Mouse (Mus musculus) kidney, embryonic 16.5 days (tissue): ENCODE results near the gene Tppp2. TPM values are rescaled to one million over a fixed set of nuclear protein-coding genes. Genes with fewer than 3 reads are reported as not detected.

Experiments used
- ATAC-seq: fragments of 200-750 bp; cut with Nextera tagmentation; 2 replicates; pipeline ENCODE4 v1.8.0; 2017; ENCODE audit warnings: moderate TSS enrichment; ENCODE audit not compliant: low FRiP score, low TSS enrichment
- H3K27ac ChIP-seq: fragments of 300-500 bp; sonication (generic); 2 replicates; pipeline ENCODE4 v1.5.1; 2014; ENCODE audit warnings: low read length
- H3K27me3 ChIP-seq: fragments of 300-500 bp; sonication (generic); 2 replicates; pipeline ENCODE4 v1.6.1; 2014; ENCODE audit warnings: low read length, control low read depth, mixed read lengths; ENCODE audit not compliant: insufficient read depth
- H3K36me3 ChIP-seq: fragments of 300-500 bp; sonication (generic); 2 replicates; pipeline ENCODE4 v1.6.1; 2014; ENCODE audit warnings: low read length, control low read depth, mixed read lengths; ENCODE audit not compliant: insufficient read depth
- H3K4me1 ChIP-seq: fragments of 300-500 bp; sonication (generic); 2 replicates; pipeline ENCODE4 v1.6.1; 2014; ENCODE audit warnings: low read length, control low read depth, mixed read lengths; ENCODE audit not compliant: insufficient read depth
- H3K4me2 ChIP-seq: fragments of 300-500 bp; sonication (generic); replicated peaks from 2 replicates; pipeline ENCODE4 v1.6.1; 2014; ENCODE audit warnings: low read depth, low read length
- H3K4me3 ChIP-seq: fragments of 300-500 bp; sonication (generic); 2 replicates; pipeline ENCODE4 v1.5.1; 2014; ENCODE audit warnings: mild to moderate bottlenecking, low read length
- H3K9ac ChIP-seq: fragments of 300-500 bp; sonication (generic); replicated peaks from 2 replicates; pipeline ENCODE4 v1.6.1; 2014; ENCODE audit warnings: low read length
- H3K9me3 ChIP-seq: fragments of 300-500 bp; sonication (generic); 2 replicates; pipeline ENCODE4 v1.6.1; 2016; ENCODE audit warnings: low read length, control low read depth
- WGBS: fragments of 180-500 bp; shearing (Covaris S2); extraction: QIAGEN DNeasy Blood & Tissue Kit; methylation state at CpG from one replicate; pipeline ENCODE4 v1.1.7; 2014; 5-methylcytosine and 5-hydroxymethylcytosine counted together
- polyA plus RNA-seq: library from polyadenylated mRNA; unstranded; fragments of >200 nt; fragmentation: Nextera tagmentation; extraction: Ambion mirVana; gene quantifications from 2 replicates; pipeline ENCODE4 v1.2.1, GENCODE M21; 2015

Gene Tppp2
- polyA plus RNA-seq, 1 experiment from 2014 or later: not detected

DNA sequence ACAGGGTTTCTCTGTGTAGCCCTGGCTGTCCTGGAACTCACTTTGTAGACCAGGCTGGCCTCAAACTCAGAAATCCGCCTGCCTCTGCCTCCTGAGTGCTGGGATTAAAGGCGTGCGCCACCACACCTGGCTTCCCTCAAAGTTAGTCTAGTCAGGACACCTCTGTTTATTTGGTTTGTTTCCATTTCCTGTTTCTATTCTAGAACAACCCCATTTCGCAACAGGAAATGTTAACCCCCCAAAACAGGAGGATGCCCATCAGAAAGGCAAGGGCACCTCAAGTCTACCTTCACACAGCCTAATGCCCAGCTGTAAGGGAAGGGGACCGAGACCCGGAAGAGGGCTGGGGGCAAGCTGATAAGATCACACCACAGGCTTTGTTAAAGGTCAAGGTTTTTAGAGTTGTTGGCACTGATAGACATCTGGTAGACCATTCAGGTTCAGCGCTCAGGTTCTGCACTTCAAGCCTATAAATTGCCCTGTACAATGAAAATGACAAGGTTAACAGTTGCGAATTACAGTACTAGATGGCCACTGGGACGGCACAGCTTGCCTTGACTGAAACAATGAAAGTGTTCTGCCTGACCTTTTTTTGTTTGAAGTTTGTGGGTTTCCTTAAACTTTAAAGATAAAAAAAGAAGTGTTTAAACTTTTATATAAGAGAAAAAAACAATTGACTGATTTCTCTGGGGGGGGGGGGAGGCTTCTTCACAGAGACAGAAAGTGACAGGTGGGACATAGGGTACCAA lies 25.9 kb upstream of the Tppp2 start, which contains the start of gene Slc39a2:
Gene Slc39a2 (plus strand): TSS at position 699 of the 749 bp plus-strand sequence.
- Histone ChIP-seq H3K9ac (no peak within 1 kb of the TSS), H3K27me3 (no peaks in the 10 kb centered on the region), H3K4me1 (no peaks in the 10 kb centered on the region), H3K9me3 (no peaks in the 10 kb centered on the region), H3K4me3 (no peak within 1 kb of the TSS), H3K27ac (no peak within 1 kb of the TSS), H3K4me2 (no peak within 1 kb of the TSS), H3K36me3 (peaks cover 48% of the 10 kb centered on the region)
- ATAC-seq: no peak
- WGBS: 81% methylated on average over 9 of the region's 9 CpGs

DNA sequence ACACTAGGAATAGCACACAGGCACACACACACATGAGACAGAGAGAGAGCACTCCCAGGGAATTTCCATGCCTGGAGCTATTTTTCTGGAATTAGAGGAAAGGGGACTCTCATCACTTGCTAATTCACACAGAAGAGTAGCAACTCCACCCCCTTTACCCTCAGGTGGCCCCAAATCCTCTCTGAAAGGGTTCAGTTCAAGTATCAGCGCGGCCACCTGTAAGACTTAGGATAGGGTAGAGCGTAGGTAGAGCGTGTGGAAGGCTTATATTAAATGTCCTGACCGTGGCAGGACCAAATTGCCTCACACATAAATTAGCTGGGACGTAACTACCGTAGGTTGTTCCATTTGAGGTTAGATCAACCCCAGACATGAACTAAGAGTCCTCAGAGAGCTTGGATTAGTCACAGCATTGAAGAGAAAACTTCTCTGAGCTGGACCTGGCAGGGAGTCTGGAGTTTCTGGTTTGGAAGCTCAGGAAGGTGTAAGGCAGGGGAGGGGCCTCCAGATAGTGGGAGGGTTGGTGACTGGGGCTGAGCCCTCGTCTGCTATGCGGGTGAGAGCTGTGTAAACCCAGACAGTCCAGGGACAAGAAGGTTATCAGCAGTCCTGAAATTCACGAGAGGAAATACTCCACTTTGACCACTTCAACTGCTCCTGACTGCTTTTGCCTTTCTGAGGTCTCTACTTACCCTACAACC lies 25.0 kb upstream of the Tppp2 start:
- H3K36me3 ChIP-seq: peaks cover 40% of the 10 kb centered on the region
- no peak overlapping the region for H3K4me3 ChIP-seq
- H3K4me1 ChIP-seq: no peaks in the 10 kb centered on the region
- no peaks in the 10 kb centered on the region for H3K27me3 ChIP-seq
- ATAC-seq: no peak
- no peak overlapping the region for H3K4me2 ChIP-seq
- no peak overlapping the region for H3K9ac ChIP-seq
- 34% methylated on average over 10 of the region's 10 CpGs for WGBS
- no peaks in the 10 kb centered on the region for H3K9me3 ChIP-seq
- no peak overlapping the region for H3K27ac ChIP-seq

DNA sequence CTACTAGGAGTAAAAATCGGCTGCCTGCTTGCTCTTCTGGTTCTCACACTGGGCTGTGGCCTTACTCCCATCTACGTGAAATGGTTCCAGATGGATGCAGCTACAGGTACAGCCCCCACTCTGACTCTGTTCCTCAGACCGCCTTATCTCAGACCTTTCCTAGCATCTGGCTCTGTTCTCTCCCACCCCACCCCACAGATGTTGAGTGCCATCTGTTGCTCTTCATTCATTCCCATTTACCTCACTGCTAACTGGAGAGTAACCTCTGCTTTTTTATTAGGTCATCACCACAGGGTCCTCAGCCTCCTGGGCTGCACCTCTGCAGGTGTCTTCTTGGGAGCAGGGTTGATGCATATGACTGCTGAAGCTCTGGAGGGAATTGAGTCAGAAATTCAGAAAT lies 24.4 kb upstream of the Tppp2 start:
- Histone ChIP-seq H3K9me3 (no peaks in the 10 kb centered on the region), H3K4me3 (no peak overlapping the region), H3K4me1 (no peaks in the 10 kb centered on the region), H3K9ac (no peak overlapping the region), H3K36me3 (peaks cover 36% of the 10 kb centered on the region), H3K4me2 (no peak overlapping the region), H3K27ac (no peak overlapping the region), H3K27me3 (no peaks in the 10 kb centered on the region)
- ATAC-seq: no peak
- 64% methylated on average over 3 of the region's 3 CpGs for WGBS

DNA sequence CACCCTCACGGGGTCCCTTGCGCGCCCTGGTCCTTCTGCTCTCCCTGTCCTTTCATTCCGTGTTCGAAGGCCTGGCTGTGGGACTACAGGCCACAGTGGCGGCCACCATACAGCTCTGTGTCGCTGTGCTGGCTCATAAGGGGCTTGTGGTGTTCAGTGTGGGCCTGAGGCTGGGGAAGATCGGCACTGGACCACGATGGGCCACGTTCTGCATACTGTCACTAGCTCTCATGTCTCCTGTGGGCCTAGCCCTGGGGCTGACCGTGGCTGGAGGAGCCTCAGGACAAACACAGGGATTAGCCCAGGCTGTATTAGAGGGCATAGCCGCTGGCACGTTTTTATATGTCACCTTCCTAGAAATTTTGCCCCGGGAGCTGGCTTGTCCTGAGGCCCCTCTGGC lies 23.2 kb upstream of the Tppp2 start:
- WGBS: 79% methylated on average over 14 of the region's 14 CpGs
- H3K36me3 ChIP-seq: peaks cover 23% of the 10 kb centered on the region

DNA sequence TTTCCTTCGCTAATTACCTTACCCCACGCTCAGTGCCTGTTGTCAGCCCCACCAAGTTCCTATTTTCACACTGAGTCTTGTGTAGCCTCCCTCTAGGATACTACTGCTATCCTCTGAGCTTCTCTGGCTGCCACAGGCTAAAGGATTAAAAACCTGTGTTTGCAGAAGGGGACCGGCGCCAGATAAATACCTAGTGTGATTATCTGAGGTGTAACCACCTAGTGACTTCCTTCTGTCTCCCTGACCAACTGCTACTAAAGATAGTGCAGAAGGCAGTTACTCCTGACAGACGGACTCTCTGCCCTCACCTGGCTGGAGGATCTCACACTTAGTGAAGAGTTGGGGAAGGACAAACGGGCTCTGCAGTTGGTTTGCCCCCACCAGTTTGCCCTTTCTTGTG lies 22.2 kb upstream of the Tppp2 start:
- WGBS: 83% methylated on average over 6 of the region's 6 CpGs
- Histone ChIP-seq H3K27ac (no peak overlapping the region), H3K4me3 (no peak overlapping the region), H3K4me2 (no peak overlapping the region), H3K9ac (no peak overlapping the region), H3K36me3 (peaks cover 15% of the 10 kb centered on the region), H3K9me3 (no peaks in the 10 kb centered on the region), H3K4me1 (no peaks in the 10 kb centered on the region), H3K27me3 (no peaks in the 10 kb centered on the region)
- no peak for ATAC-seq

More for the DNA sequence above, 23.2 kb upstream of the Tppp2 start:
- no peak overlapping the region for H3K4me3 ChIP-seq
- no peaks in the 10 kb centered on the region for H3K27me3 ChIP-seq
- H3K4me2 ChIP-seq: no peak overlapping the region
- no peak for ATAC-seq
- H3K4me1 ChIP-seq: no peaks in the 10 kb centered on the region
- no peak overlapping the region for H3K27ac ChIP-seq
- no peak overlapping the region for H3K9ac ChIP-seq
- H3K9me3 ChIP-seq: no peaks in the 10 kb centered on the region

DNA sequence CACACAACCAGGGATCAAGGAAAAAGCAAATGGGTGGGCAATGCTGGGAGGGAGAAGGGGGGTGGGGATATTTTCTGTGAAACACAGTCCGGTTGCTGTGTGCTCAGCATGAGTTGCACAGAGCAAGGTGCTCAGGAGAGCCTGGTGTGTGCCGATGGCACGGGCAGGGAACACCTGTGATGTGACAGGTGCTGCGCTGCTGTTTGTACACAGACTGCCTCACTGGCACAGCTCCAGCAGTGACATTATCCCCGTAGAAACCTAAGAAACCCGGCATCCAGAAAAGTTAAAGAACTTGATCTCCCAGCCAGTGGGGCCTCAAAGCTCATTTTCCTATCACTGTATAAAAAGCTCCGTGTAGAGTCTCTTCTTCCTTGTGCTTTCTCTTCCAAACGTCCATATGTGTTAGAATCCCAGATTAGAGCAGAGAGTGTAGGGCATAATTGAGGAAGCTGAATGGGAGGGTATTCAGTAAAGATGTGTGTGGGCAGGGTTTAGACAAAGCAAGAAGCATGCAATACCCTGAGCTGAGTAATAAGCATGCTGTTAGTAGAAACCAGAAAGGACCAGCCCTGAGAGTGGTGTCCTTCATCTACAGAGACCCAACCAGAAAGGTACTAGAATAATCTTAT lies 21.6 kb upstream of the Tppp2 start:
- H3K9ac ChIP-seq: no peak overlapping the region
- ATAC-seq: no peak
- WGBS: 76% methylated on average over 8 of the region's 8 CpGs
- no peak overlapping the region for H3K4me2 ChIP-seq
- H3K36me3 ChIP-seq: peaks cover 8% of the 10 kb centered on the region
- no peaks in the 10 kb centered on the region for H3K4me1 ChIP-seq
- no peaks in the 10 kb centered on the region for H3K27me3 ChIP-seq
- H3K9me3 ChIP-seq: no peaks in the 10 kb centered on the region
- no peak overlapping the region for H3K27ac ChIP-seq
- H3K4me3 ChIP-seq: no peak overlapping the region

DNA sequence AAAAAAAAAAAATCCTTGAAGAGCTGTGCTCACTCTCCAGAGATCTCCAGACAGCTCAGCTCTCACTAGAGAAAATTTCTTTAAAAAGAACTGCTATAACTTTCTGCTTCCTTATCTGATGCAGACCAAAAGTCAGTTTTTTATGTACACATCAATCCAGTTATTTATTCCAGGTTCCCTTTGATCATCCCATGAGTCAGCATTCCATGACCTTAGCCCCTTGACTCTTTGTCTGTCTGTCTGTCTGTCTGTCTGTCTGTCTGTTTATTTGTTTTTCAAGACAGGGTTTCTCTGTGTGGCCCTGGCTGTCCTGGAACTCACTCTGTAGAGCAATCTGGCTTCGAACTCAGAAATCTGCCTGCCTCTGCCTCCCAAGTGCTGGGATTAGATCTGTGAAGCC lies 18.9 kb upstream of the Tppp2 start:
- no peak overlapping the region for H3K27ac ChIP-seq
- WGBS: 88% methylated on average over 1 of the region's 1 CpGs
- no peak for ATAC-seq
- H3K4me3 ChIP-seq: no peak overlapping the region
- no peaks in the 10 kb centered on the region for H3K36me3 ChIP-seq
- H3K27me3 ChIP-seq: no peaks in the 10 kb centered on the region
- H3K4me1 ChIP-seq: no peaks in the 10 kb centered on the region
- no peak overlapping the region for H3K4me2 ChIP-seq
- H3K9me3 ChIP-seq: no peaks in the 10 kb centered on the region
- no peak overlapping the region for H3K9ac ChIP-seq

DNA sequence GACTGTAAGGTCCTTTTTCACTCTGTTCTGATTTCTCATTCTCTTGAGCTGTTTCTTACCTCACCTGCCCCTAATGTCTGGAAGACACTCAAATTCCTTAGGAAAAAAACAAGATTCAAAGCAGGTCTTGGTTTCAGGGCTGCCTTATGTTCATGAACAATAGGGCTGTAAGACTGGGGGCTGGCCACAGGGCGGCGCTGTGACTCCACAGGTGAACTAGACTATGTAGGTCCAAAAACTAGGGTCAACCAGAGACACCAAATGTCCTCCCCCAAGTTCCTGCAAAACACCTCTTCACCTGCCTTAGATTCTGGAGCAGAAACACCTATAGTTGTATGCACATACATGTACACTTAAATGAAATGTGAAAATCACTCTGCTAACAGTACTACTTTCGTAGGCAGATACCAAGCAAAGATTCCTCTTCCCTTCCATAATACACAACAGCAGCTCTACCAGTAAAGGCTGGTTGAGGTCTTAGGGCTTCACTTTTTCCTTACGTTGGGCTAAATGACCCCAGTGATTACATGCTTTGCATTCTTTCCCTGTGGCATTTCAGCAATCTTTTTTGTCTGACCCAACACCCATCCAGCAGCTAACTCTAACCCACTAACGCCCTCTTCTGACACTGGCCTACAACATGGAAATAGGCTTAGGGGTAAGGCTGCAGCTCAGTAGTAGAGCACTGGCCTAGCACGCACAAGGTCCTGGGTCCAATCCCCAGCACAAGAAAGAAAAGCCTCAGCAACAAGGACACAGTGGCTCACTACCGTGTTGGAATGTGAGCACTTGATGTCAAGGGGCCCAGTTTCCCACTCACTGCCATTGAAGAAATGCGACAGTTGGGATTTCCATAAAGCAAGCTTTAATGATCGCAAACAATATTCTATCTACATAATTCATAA lies 15.2 kb upstream of the Tppp2 start:
- no peak for ATAC-seq
- Histone ChIP-seq H3K4me2 (no peak overlapping the region), H3K4me1 (no peaks in the 10 kb centered on the region), H3K9ac (no peak overlapping the region), H3K4me3 (no peak overlapping the region), H3K27ac (no peak overlapping the region), H3K36me3 (no peaks in the 10 kb centered on the region), H3K27me3 (no peaks in the 10 kb centered on the region), H3K9me3 (no peaks in the 10 kb centered on the region)
- WGBS: 62% methylated on average over 9 of the region's 9 CpGs

DNA sequence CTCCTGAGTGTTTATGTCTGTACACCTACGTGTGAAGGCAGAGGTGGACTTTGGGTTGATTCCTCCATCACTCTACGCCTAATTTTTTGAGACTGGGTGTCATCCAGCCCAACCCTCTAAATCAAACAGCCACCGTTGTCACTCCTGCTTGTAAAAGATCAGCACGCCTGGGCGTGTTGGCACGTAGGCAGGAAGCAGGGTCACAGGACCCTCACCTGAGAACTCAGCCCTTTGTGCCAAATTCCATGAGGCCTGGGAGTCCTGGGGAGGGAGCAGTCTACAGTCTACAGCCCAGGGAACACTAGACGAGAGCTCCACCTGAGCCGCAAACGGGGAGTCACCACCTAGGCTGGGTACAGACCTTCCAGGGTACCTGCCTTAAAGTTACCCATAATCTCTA lies 14.4 kb upstream of the Tppp2 start:
- Histone ChIP-seq H3K4me1 (no peaks in the 10 kb centered on the region), H3K9ac (no peak overlapping the region), H3K36me3 (no peaks in the 10 kb centered on the region), H3K9me3 (no peaks in the 10 kb centered on the region), H3K4me3 (no peak overlapping the region), H3K4me2 (no peak overlapping the region), H3K27me3 (no peaks in the 10 kb centered on the region), H3K27ac (no peak overlapping the region)
- 84% methylated on average over 9 of the region's 9 CpGs for WGBS
- no peak for ATAC-seq
